Mouse (Mus musculus) naive thymus-derived CD4-positive, alpha-beta T cell, adult 5 months (primary cell): ENCODE data around the gene Mpdu1. TPM values are rescaled to one million over a fixed set of nuclear protein-coding genes. Genes with fewer than 3 reads are reported as not detected.

ENCODE experiments used
- polyA plus RNA-seq: library from polyadenylated mRNA; unstranded; fragments of 100-300 nt; shearing (Covaris generic); gene quantifications from one replicate; pipeline ENCODE4 v1.2.1, GENCODE M21; 2017

The Mpdu1 gene
- 49.4 TPM for polyA plus RNA-seq

GRCm38 (mm10) chr11:69662213-69662966 lies at the start of gene Mpdu1:
Gene Mpdu1, minus strand, starts transcription at chr11:69662642.

DNA sequence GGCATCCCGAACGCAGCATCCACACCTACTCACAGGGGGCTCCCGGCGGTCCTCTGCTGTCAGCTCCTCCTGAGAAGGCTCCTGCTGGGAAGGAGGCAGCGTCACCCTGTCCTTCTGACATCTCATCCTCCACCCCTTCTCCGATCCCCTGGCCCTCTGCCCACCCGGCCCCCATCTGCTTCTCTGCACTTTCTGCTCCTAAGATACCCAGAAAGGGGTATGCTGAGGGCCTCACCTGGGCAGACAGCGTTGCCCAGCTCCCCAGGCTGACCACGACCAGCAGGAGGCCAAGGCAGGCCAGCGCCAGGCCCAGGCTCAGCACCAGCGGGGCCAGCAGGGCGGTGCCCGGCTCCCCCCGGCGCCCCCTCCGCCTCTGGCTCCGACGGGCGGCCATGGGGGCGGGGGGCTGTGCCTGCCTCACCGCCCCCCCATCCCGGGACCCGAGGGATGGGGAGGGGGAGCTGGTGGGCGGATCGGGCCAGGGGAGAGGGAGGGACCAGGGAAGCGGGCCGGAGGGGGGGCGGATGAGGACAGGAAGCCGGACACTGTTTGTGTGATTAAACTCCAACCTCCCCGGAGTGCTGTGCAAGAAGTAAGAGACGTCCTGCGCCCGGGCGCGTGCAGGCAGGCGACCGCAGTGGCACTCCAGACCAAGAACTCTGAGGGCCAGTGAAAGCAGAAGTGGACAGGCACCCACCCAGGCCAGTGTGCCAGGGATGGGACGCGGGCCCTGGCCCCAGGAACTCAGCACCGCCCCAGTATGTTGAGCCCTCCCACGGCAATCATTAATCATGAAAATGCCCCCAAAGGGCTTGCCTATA lies 33.1 kb upstream of the Mpdu1 start, which contains the start of the genes Tnfsf12 and Tnfsfm13:
Gene Tnfsf12 (minus strand): TSS at position 489 of the 821 bp plus-strand sequence.
Gene Tnfsfm13 (minus strand): TSS at position 738 of the 821 bp plus-strand sequence.

DNA sequence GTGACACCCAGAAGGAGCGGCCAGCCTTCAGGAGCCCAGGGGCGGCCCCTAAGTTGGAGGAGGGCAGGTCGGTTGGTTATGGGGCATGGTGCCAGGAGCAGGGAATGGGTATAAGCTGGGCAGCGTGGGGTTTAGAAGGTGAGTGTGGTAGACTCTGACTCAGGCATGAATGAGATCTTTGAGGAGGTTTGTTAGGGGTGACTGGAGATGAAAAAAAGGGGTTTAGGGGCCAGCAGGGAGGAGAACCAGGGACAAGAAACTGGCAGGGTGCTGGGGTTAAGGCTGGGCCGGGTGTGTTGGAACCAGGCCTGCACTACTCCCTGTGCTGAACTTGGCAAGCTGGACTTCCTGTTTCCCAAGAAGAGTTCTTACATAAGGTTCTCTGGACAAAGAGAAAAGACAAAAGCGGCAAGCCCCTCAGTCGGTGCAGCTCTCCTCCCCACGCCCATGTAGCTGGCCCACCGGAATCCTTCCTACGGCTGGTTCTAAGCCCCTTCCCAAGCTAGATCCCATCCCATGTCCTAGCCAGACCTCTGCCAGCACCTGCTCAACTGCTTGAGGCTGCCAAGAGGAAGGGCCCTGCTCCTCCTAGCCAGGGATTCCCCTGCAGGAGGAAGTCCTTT lies 23.2 kb upstream of the Mpdu1 start, which contains the start of gene Tnfsf13:
Gene Tnfsf13 (minus strand): TSS at position 259 of the 623 bp plus-strand sequence.

GRCm38 (mm10) chr11:69681314-69682208 lies 19.1 kb upstream of the Mpdu1 start, which contains the start of gene Senp3:
Gene Senp3, minus strand, starts transcription at chr11:69682084.

GRCm38 (mm10) chr11:69672211-69672706 lies 9.8 kb upstream of the Mpdu1 start, which contains the start of gene Eif4a1:
Gene Eif4a1, minus strand, starts transcription at chr11:69672423.

DNA sequence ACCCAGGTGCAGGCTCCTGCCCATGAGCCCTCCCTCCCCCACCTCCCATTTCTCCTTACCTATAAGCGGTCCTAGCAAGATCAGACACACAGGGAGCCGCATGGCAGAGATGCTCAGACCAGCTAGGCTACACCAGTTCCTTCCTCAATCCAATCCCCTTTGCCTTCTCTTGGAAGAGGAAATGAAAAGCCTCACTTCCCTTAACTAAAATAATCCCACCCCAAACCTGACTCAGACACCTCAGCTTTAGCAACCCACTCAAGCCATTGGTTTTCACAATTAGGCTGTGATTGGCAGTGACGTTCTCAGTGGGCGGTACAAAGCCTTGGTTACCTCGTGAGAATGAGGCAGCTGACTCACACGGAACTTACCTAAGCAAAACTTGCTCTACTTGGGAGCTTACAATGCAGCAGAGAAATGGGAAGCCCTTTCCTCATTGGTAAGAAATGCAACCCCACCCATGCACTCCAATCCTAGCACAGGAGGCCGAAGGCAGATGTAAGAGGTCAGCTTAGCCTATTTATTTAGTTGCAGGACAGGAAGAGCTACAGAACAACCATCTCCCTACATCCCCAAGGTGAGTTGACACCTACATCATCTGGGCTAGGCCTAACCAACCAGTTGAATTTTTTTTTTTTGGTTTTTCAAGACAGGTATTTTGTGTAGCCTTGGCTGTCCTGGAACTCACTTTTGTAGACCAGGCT lies 3.7 kb upstream of the Mpdu1 start, which contains the start of gene Cd68:
Gene Cd68 (minus strand): TSS at position 193 of the 704 bp plus-strand sequence.

GRCm38 (mm10) chr11:69655264-69656064 lies 7.0 kb downstream of the Mpdu1 start, which contains the start of gene Sox15:
Gene Sox15, plus strand, starts transcription at chr11:69655314.

DNA sequence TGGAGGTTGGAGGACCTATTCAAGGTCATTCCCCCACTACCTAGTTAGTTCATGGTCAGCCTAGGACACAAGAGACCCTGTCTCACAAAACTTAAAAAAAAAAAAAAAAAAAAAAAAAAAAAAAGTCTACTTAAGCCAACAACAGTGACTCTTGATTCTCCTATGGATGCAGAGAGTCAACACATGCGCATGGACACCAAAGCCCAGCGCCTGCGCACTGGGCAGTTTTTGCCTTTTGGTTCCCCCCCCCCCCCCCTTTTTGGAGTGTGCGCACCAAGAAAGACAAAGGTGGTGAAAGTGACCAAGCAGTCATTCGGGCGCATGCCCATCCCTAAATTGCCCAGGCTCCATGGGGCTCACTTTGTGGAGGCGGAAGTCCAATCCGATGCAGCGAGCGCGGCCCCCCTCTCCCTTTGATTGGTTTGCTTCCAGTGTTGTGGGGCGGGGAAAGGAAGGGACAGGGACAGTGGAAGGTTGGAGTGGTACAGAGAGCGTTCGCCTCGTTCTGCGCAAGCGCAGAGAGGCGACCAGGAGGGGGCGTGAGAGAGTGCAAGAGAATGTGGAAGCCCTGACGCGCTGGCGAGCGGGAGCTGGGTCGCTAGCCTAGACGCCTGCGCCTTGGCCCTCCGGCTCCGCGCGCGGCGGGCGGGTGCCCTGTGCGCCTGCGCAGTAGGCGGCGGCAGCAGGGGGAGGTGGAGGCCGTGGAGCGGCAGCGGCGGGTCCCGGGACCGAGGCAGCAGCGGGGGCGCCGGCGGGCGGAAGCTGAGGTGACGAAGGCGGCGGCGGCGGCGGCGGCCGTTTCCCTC lies 30.0 kb downstream of the Mpdu1 start, which contains the start of gene Fxr2:
Gene Fxr2 (plus strand): TSS at position 707 of the 806 bp plus-strand sequence.

GRCm38 (mm10) chr11:69621571-69622268 lies 40.7 kb downstream of the Mpdu1 start, which contains the start of gene Sat2:
Gene Sat2, plus strand, starts transcription at chr11:69622024.

GRCm38 (mm10) chr11:69617805-69618204 lies 44.6 kb downstream of the Mpdu1 start, which contains the start of gene Shbg:
Gene Shbg, minus strand, starts transcription at chr11:69617905.

Other genes with a start within 250 kb of the Mpdu1 start
- gene Kdm6b, start 249.0 kb downstream of the Mpdu1 start, polyA plus RNA-seq: 16.0 TPM
- gene Dnah2, start 113.5 kb downstream of the Mpdu1 start, polyA plus RNA-seq: 0.02 TPM
- 0.11 TPM for gene Efnb3, start 102.4 kb downstream of the Mpdu1 start, polyA plus RNA-seq
- gene Wrap53, start 82.4 kb downstream of the Mpdu1 start, polyA plus RNA-seq: 14.9 TPM
- 212 TPM for gene Trp53, start 82.3 kb downstream of the Mpdu1 start, polyA plus RNA-seq
- gene Atp1b2, start 56.7 kb downstream of the Mpdu1 start, polyA plus RNA-seq: not detected
- gene Shbg, start 44.7 kb downstream of the Mpdu1 start, polyA plus RNA-seq: not detected
- not detected for gene Sat2, start 40.6 kb downstream of the Mpdu1 start, polyA plus RNA-seq
- gene Fxr2, start 29.7 kb downstream of the Mpdu1 start, polyA plus RNA-seq: 73.2 TPM
- gene Sox15, start 7.3 kb downstream of the Mpdu1 start, polyA plus RNA-seq: not detected
- gene Cd68, start 3.5 kb upstream of the Mpdu1 start, polyA plus RNA-seq: 2.1 TPM
- gene Eif4a1, start 9.8 kb upstream of the Mpdu1 start, polyA plus RNA-seq: 703 TPM
- gene Senp3, start 19.4 kb upstream of the Mpdu1 start, polyA plus RNA-seq: 41.7 TPM
- not detected for gene Tnfsf13, start 23.1 kb upstream of the Mpdu1 start, polyA plus RNA-seq
- not detected for gene Tnfsf12, start 33.2 kb upstream of the Mpdu1 start, polyA plus RNA-seq
- not detected for gene Tnfsfm13, start 33.5 kb upstream of the Mpdu1 start, polyA plus RNA-seq
- gene Polr2a, start 96.0 kb upstream of the Mpdu1 start, polyA plus RNA-seq: 56.9 TPM
- not detected for gene Slc35g3, start 99.3 kb upstream of the Mpdu1 start, polyA plus RNA-seq
- gene Zbtb4, start 103.3 kb upstream of the Mpdu1 start, polyA plus RNA-seq: 8.0 TPM
- gene Chrnb1, start 133.3 kb upstream of the Mpdu1 start, polyA plus RNA-seq: 2.2 TPM
- not detected for gene Fgf11, start 139.2 kb upstream of the Mpdu1 start, polyA plus RNA-seq
- not detected for gene Tmem102, start 143.0 kb upstream of the Mpdu1 start, polyA plus RNA-seq
- gene Gm39566, start 152.7 kb upstream of the Mpdu1 start, polyA plus RNA-seq: not detected
- gene Spem2, start 155.8 kb upstream of the Mpdu1 start, polyA plus RNA-seq: not detected
- gene Spem1, start 159.5 kb upstream of the Mpdu1 start, polyA plus RNA-seq: not detected
- 0.09 TPM for gene Nlgn2, start 175.1 kb upstream of the Mpdu1 start, polyA plus RNA-seq
- gene Tmem256, start 175.9 kb upstream of the Mpdu1 start, polyA plus RNA-seq: 27.8 TPM
- 18.0 TPM for gene Plscr3, start 183.7 kb upstream of the Mpdu1 start, polyA plus RNA-seq
- not detected for gene Tnk1, start 196.1 kb upstream of the Mpdu1 start, polyA plus RNA-seq
- gene Tmem95, start 215.4 kb upstream of the Mpdu1 start, polyA plus RNA-seq: not detected
- 0.51 TPM for gene Kctd11, start 218.8 kb upstream of the Mpdu1 start, polyA plus RNA-seq
- 615 TPM for gene Acap1, start 232.9 kb upstream of the Mpdu1 start, polyA plus RNA-seq
- gene 2810408A11Rik, start 238.3 kb upstream of the Mpdu1 start, polyA plus RNA-seq: 2.6 TPM
- 7.7 TPM for gene Neurl4, start 238.4 kb upstream of the Mpdu1 start, polyA plus RNA-seq